Comparison of ENCODE assay signal across 14 mouse cellular contexts in the genomic region with DNA sequence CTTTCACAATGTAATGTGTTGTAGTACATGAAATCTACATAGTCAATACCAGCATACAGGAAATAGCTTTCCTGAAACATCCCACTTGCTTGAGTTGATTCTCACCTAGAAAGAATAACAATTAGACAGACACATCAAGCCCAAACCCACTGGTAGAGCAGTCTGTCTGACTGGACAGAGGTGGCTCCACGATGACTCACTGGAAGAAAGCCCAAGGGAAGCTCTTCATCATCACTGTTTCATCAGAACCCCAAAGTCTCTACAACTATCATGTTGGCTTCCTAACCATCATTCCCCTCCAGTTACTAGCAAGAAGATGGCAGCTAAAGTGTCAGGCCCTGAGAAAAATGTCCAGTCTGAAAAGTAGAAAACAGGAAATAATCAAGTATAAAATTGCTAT.
"Had no signal": no experiment of that assay in that cellular context is flagged by ENCODE, and none has a peak within 500 bp of the region (broad histone marks: within the 10 kb centered on the region; RNA-seq: fewer than 3 reads in every experiment).

No protein-coding gene starts in this region.

- H3K36me3 ChIP-seq: liver, embryonic 13.5 days; midbrain, embryonic 10.5 days had no signal

- DNase-seq: kidney, postnatal 10 days; kidney, postnatal 36 days; layer of hippocampus, postnatal 36 days; liver, embryonic 13.5 days; lung, adult 2 months; midbrain, embryonic 14.5 days; thymus, adult 18-20 months; thymus, postnatal 36 days had no signal

- H3K4me3 ChIP-seq: kidney, embryonic 15.5 days; left cerebral cortex, adult 2 months; liver, embryonic 13.5 days; megakaryocyte, embryonic 14.5 days; midbrain, embryonic 10.5 days; neural tube, embryonic 12.5 days; neural tube, embryonic 15.5 days had no signal

- H3K27me3 ChIP-seq: kidney, embryonic 15.5 days; liver, embryonic 13.5 days; megakaryocyte, embryonic 14.5 days; neural tube, embryonic 12.5 days; neural tube, embryonic 15.5 days had no signal
